Mouse (Mus musculus): ENCODE results near the gene Zmiz1. TPM values are rescaled to one million over a fixed set of nuclear protein-coding genes. Genes with fewer than 3 reads are reported as not detected.

The Zmiz1 gene
- polyA plus RNA-seq, 1 experiment from 2014 or later = 26.3 TPM

DNA sequence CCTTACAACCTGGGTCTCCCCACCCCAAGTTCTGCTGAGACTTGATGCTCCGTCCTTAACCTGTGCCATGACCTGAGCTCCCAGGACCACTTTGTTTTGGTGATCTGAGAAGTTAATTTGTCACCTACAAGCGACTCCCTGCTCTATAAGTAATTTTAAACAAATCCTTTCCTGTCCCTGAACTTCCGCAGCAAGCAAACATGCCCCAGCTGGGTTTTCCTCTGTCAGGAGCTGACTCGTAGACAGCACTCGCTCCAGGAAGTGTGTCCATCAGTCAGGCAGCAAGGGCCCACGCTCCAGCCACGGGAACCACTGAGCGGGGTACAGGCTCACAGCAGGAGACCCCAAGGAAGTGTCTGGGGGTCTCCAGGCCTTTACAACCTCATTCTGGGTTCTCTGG lies 98.0 kb downstream of the Zmiz1 start:
- no peaks in the 10 kb centered on the region for H3K9me3 ChIP-seq (replicated peaks; ENCODE audit: control insufficient read depth, low read length)
- H3K36me3 ChIP-seq (ENCODE audit: control insufficient read depth, insufficient read depth, low read length) = no peaks in the 10 kb centered on the region
- peak overlapping the region; percentile 82 for H3K27ac ChIP-seq (ENCODE audit: low read length)
- H3K9ac ChIP-seq (ENCODE audit: low read length) = 0 out of 2 replicates have a peak overlapping the region, but pooled peaks have one; percentile 12
- H3K4me2 ChIP-seq (ENCODE audit: low read depth, low read length) = no peak overlapping the region
- peaks cover 49% of the 10 kb centered on the region for H3K4me1 ChIP-seq (ENCODE audit: control insufficient read depth, insufficient read depth, low read length)
- 12% methylated on average over 8 of the region's 8 CpGs for WGBS
- H3K27me3 ChIP-seq (ENCODE audit: control insufficient read depth, insufficient read depth, low read length) = no peaks in the 10 kb centered on the region
- H3K4me3 ChIP-seq (replicated peaks; ENCODE audit: low read length) = no peak overlapping the region
- ATAC-seq (ENCODE audit: insufficient read depth, low FRiP score) = no peak

GRCm38 (mm10) chr14:25558479-25558878 lies 99.5 kb downstream of the Zmiz1 start:
- Histone ChIP-seq H3K4me1 (ENCODE audit: control insufficient read depth, insufficient read depth, low read length) (peaks cover 51% of the 10 kb centered on the region), H3K27ac (ENCODE audit: low read length) (no peak overlapping the region), H3K9me3 (replicated peaks; ENCODE audit: control insufficient read depth, low read length) (no peaks in the 10 kb centered on the region), H3K27me3 (ENCODE audit: control insufficient read depth, insufficient read depth, low read length) (no peaks in the 10 kb centered on the region), H3K36me3 (ENCODE audit: control insufficient read depth, insufficient read depth, low read length) (no peaks in the 10 kb centered on the region), H3K9ac (ENCODE audit: low read length) (no peak overlapping the region), H3K4me3 (replicated peaks; ENCODE audit: low read length) (no peak overlapping the region), H3K4me2 (ENCODE audit: low read depth, low read length) (no peak overlapping the region)
- 73% methylated on average over 1 of the region's 1 CpGs for WGBS
- no peak for ATAC-seq (ENCODE audit: insufficient read depth, low FRiP score)

DNA sequence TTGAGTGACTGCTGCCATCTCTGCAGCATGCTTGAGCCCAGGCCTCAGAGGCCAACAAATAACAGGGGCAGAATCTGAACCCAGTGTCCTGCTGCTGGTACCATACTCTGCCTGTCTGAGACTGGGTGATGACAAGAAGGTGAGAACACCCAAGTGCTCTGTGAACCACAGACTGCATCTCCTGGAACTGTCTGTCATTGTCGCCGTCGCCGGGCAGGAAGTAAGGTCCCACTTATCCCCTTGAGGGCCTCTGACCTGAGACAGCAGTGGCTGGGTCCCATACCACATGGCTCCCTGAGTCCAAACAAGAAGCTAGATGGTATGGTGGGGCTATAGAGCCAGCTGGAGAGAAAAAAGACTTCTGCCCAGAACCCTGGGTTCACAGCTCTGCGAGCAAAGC lies 100.9 kb downstream of the Zmiz1 start:
- Histone ChIP-seq H3K27me3 (ENCODE audit: control insufficient read depth, insufficient read depth, low read length) (no peaks in the 10 kb centered on the region), H3K36me3 (ENCODE audit: control insufficient read depth, insufficient read depth, low read length) (no peaks in the 10 kb centered on the region), H3K27ac (ENCODE audit: low read length) (no peak overlapping the region), H3K4me3 (replicated peaks; ENCODE audit: low read length) (no peak overlapping the region), H3K4me1 (ENCODE audit: control insufficient read depth, insufficient read depth, low read length) (peaks cover 45% of the 10 kb centered on the region), H3K9me3 (replicated peaks; ENCODE audit: control insufficient read depth, low read length) (no peaks in the 10 kb centered on the region), H3K9ac (ENCODE audit: low read length) (no peak overlapping the region), H3K4me2 (ENCODE audit: low read depth, low read length) (no peak overlapping the region)
- no peak for ATAC-seq (ENCODE audit: insufficient read depth, low FRiP score)
- WGBS = 69% methylated on average over 5 of the region's 5 CpGs

GRCm38 (mm10) chr14:25560841-25561240 lies 101.9 kb downstream of the Zmiz1 start:
- Histone ChIP-seq H3K9ac (ENCODE audit: low read length) (no peak overlapping the region), H3K27ac (ENCODE audit: low read length) (no peak overlapping the region), H3K36me3 (ENCODE audit: control insufficient read depth, insufficient read depth, low read length) (no peaks in the 10 kb centered on the region), H3K9me3 (replicated peaks; ENCODE audit: control insufficient read depth, low read length) (no peaks in the 10 kb centered on the region), H3K4me2 (ENCODE audit: low read depth, low read length) (no peak overlapping the region), H3K4me3 (replicated peaks; ENCODE audit: low read length) (no peak overlapping the region), H3K4me1 (ENCODE audit: control insufficient read depth, insufficient read depth, low read length) (peaks cover 45% of the 10 kb centered on the region), H3K27me3 (ENCODE audit: control insufficient read depth, insufficient read depth, low read length) (no peaks in the 10 kb centered on the region)
- 87% methylated on average over 3 of the region's 3 CpGs for WGBS
- ATAC-seq (ENCODE audit: insufficient read depth, low FRiP score) = no peak

DNA sequence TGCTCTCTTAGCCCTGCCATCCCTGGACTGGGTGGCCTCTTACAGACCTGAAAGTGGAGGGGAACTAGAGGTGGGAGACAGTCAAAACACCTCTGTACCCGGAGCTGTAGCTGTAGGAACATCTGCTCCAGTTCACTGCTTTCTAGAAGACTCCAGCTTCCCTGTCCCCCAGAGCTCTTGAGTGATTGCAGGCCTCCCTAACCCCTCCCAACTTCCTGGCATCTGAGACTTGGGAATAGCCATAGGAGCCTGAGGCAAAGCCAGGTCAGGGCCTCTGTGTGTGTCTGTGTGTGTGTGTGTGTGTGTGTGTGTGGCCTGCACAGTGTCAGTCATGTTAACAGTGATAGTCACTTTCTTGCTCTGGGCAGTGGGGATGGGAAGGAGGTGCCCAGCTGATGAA lies 102.7 kb downstream of the Zmiz1 start:
- 19% methylated on average over 1 of the region's 1 CpGs for WGBS
- no peak overlapping the region for H3K4me2 ChIP-seq (ENCODE audit: low read depth, low read length)
- H3K36me3 ChIP-seq (ENCODE audit: control insufficient read depth, insufficient read depth, low read length) = no peaks in the 10 kb centered on the region
- no peaks in the 10 kb centered on the region for H3K9me3 ChIP-seq (replicated peaks; ENCODE audit: control insufficient read depth, low read length)
- H3K4me1 ChIP-seq (ENCODE audit: control insufficient read depth, insufficient read depth, low read length) = peaks cover 41% of the 10 kb centered on the region
- H3K4me3 ChIP-seq (replicated peaks; ENCODE audit: low read length) = no peak overlapping the region
- 0 out of 2 replicates have a peak overlapping the region, but pooled peaks have one; percentile 9 for H3K9ac ChIP-seq (ENCODE audit: low read length)
- H3K27me3 ChIP-seq (ENCODE audit: control insufficient read depth, insufficient read depth, low read length) = no peaks in the 10 kb centered on the region
- 0 out of 2 replicates have a peak overlapping the region, but pooled peaks have one; percentile 13 for H3K27ac ChIP-seq (ENCODE audit: low read length)
- no peak for ATAC-seq (ENCODE audit: insufficient read depth, low FRiP score)

DNA sequence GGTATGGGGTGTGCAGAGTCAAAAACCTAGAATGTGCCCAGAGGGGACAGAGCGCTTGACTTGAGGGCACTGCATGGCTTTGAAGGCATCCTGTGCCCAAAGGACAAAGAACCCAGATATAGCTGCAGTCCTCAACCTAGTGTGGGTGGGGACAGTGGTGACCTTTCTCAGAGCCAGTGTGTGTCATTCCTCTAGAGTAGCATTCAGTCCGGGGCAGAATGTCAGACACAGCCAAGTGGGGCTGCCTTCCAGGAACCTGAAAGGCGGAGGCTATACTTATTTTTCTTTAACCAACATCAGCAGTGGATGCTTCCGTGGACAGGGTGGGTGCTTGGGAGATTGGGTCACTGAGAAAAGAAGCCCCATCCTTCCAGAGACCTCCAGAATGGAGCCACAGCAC lies 103.5 kb downstream of the Zmiz1 start:
- H3K4me1 ChIP-seq (ENCODE audit: control insufficient read depth, insufficient read depth, low read length) = peaks cover 34% of the 10 kb centered on the region
- H3K27ac ChIP-seq (ENCODE audit: low read length) = no peak overlapping the region
- H3K9me3 ChIP-seq (replicated peaks; ENCODE audit: control insufficient read depth, low read length) = no peaks in the 10 kb centered on the region
- no peak overlapping the region for H3K4me3 ChIP-seq (replicated peaks; ENCODE audit: low read length)
- H3K4me2 ChIP-seq (ENCODE audit: low read depth, low read length) = no peak overlapping the region
- WGBS = 77% methylated on average over 4 of the region's 4 CpGs
- H3K27me3 ChIP-seq (ENCODE audit: control insufficient read depth, insufficient read depth, low read length) = no peaks in the 10 kb centered on the region
- H3K36me3 ChIP-seq (ENCODE audit: control insufficient read depth, insufficient read depth, low read length) = no peaks in the 10 kb centered on the region
- H3K9ac ChIP-seq (ENCODE audit: low read length) = no peak overlapping the region
- no peak for ATAC-seq (ENCODE audit: insufficient read depth, low FRiP score)

DNA sequence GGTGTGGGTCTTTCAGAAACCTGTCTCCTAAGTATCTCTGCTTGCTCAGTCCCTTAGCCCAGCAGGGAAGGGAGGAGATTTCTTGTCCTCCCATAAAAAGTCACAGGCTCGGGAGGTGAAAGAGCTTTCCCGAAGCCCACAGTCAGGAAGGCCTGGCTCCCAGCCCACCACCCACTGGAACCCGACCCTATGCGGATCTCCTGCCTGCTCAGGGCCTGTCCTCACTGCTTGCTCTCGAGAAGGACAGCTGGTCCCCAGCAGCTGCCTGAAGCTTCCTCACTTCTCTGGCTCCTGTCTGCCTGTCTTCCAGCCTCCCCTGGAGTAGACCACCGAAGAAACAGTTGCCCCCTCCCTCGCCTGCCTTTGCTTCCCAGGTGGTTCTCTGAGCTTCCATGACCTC lies 103.9 kb downstream of the Zmiz1 start:
- Histone ChIP-seq H3K4me3 (replicated peaks; ENCODE audit: low read length) (no peak overlapping the region), H3K9ac (ENCODE audit: low read length) (no peak overlapping the region), H3K9me3 (replicated peaks; ENCODE audit: control insufficient read depth, low read length) (no peaks in the 10 kb centered on the region), H3K36me3 (ENCODE audit: control insufficient read depth, insufficient read depth, low read length) (no peaks in the 10 kb centered on the region), H3K27ac (ENCODE audit: low read length) (no peak overlapping the region), H3K4me1 (ENCODE audit: control insufficient read depth, insufficient read depth, low read length) (peaks cover 30% of the 10 kb centered on the region), H3K27me3 (ENCODE audit: control insufficient read depth, insufficient read depth, low read length) (no peaks in the 10 kb centered on the region), H3K4me2 (ENCODE audit: low read depth, low read length) (no peak overlapping the region)
- no peak for ATAC-seq (ENCODE audit: insufficient read depth, low FRiP score)
- 70% methylated on average over 7 of the region's 7 CpGs for WGBS

GRCm38 (mm10) chr14:25564577-25564976 lies 105.6 kb downstream of the Zmiz1 start:
- WGBS = 57% methylated on average over 8 of the region's 8 CpGs
- Histone ChIP-seq H3K9ac (ENCODE audit: low read length) (no peak overlapping the region), H3K36me3 (ENCODE audit: control insufficient read depth, insufficient read depth, low read length) (no peaks in the 10 kb centered on the region), H3K9me3 (replicated peaks; ENCODE audit: control insufficient read depth, low read length) (no peaks in the 10 kb centered on the region), H3K27ac (ENCODE audit: low read length) (peak overlapping the region; percentile 39), H3K4me3 (replicated peaks; ENCODE audit: low read length) (no peak overlapping the region), H3K4me1 (ENCODE audit: control insufficient read depth, insufficient read depth, low read length) (peaks cover 27% of the 10 kb centered on the region), H3K4me2 (ENCODE audit: low read depth, low read length) (no peak overlapping the region), H3K27me3 (ENCODE audit: control insufficient read depth, insufficient read depth, low read length) (no peaks in the 10 kb centered on the region)
- no peak for ATAC-seq (ENCODE audit: insufficient read depth, low FRiP score)

- Histone ChIP-seq H3K27me3 (ENCODE audit: control insufficient read depth, insufficient read depth, low read length) (no peaks in the 10 kb centered on the region), H3K36me3 (ENCODE audit: control insufficient read depth, insufficient read depth, low read length) (no peaks in the 10 kb centered on the region), H3K9ac (ENCODE audit: low read length) (no peak overlapping the region; the same call in 1 of the 2 replicates), H3K27ac (ENCODE audit: low read length) (peak overlapping the region; percentile 39), H3K4me1 (ENCODE audit: control insufficient read depth, insufficient read depth, low read length) (peaks cover 27% of the 10 kb centered on the region), H3K4me2 (ENCODE audit: low read depth, low read length) (no peak overlapping the region), H3K4me3 (replicated peaks; ENCODE audit: low read length) (no peak overlapping the region), H3K9me3 (replicated peaks; ENCODE audit: control insufficient read depth, low read length) (no peaks in the 10 kb centered on the region)
- ATAC-seq (ENCODE audit: insufficient read depth, low FRiP score) = peak; percentile 74
- 20% methylated on average over 11 of the region's 11 CpGs for WGBS
Observed at GRCm38 (mm10) chr14:25565344-25566088, 106.5 kb downstream of the Zmiz1 start.

Data from stomach, embryonic 16.5 days (tissue).